Mouse (Mus musculus): ENCODE measurements at regions not wholly inside any gene's neighbourhood (a gene's known extent, or its start where the extent isn't known, plus 50 kb on each side); places are given as distances from the start of the nearest gene placed in this dataset.

DNA sequence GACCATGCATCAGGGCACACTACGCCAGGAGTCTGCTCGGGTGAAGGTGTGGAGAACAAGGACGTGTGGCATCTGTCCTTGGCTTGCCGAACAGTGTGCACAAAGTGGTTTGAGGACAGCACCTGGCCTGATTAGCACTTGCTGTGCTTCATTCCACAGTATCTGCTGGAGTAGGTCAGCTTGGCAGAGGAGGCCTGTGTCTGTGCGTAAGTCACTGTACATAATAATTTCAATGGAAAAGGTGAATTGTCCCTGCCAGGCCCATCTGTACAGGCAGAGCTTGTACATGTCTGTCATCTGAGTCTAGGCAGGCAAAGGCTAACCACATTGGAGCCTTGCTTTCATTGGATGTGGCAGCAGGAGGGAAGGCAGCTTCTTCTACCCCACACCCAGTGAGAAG, 979.5 kb upstream of the Car8 start:
- H3K36me3 ChIP-seq (replicated peaks): no peaks in the 10 kb centered on the region
- no peaks in the 10 kb centered on the region for H3K27me3 ChIP-seq (replicated peaks; ENCODE audit: low read depth, poor library complexity, severe bottlenecking)
- no peaks in the 10 kb centered on the region for H3K9me3 ChIP-seq
- no peak overlapping the region for H3K27ac ChIP-seq (replicated peaks)
- DNase-seq (ENCODE audit: low spot score): no peak
- WGBS: 92% methylated on average over 5 of the region's 5 CpGs
- H3K4me1 ChIP-seq: peaks cover 7% of the 10 kb centered on the region
- no peak overlapping the region for H3K4me3 ChIP-seq

DNA sequence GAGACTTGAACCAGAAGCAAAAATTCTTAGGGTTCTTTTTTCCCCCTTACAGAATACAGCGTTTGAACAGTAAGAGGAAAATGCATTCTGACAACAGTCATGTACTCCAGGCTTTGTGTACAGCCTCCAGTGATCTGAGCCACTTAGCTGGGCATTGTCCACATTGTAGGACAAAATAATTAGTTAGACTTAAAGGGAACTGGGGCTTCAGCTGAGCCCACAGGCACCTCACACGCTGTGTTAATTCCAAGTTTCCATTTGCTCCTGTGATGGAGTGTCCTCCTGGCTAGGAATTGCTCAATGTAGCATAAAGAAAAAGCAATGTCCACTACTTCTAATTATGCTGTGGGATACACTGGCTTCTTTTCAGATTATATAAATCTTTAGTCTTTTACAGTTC, 969.8 kb upstream of the Car8 start:
- H3K4me3 ChIP-seq: no peak overlapping the region
- H3K27me3 ChIP-seq (replicated peaks; ENCODE audit: low read depth, poor library complexity, severe bottlenecking): no peaks in the 10 kb centered on the region
- H3K36me3 ChIP-seq (replicated peaks): no peaks in the 10 kb centered on the region
- H3K4me1 ChIP-seq: no peaks in the 10 kb centered on the region
- WGBS: 65% methylated on average over 2 of the region's 2 CpGs
- no peak for DNase-seq (ENCODE audit: low spot score)
- H3K9me3 ChIP-seq: no peaks in the 10 kb centered on the region
- H3K27ac ChIP-seq (replicated peaks): no peak overlapping the region

DNA sequence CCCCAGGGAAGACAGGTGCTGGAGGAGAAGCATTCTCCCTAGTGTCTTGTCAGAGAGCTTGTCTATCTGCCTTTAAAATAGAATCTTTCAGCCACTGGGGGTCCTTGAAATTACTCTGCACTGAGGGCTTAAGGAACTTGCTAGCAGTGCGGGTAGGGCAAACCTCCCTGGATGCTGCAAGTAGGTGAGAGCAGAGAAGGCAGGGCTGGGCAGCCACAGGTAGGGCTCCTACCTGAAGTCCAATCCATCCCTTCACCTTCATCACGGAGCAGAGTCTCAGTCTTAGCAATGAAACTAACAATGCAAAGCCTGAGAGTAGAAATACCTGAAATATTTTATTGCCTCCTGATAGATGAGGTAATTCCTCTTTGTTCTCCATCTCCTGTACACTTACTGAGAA, 961.2 kb upstream of the Car8 start:
- Histone ChIP-seq H3K27me3 (replicated peaks; ENCODE audit: low read depth, poor library complexity, severe bottlenecking) (no peaks in the 10 kb centered on the region), H3K36me3 (replicated peaks) (no peaks in the 10 kb centered on the region), H3K4me1 (no peaks in the 10 kb centered on the region), H3K4me3 (no peak overlapping the region), H3K27ac (replicated peaks) (no peak overlapping the region), H3K9me3 (no peaks in the 10 kb centered on the region)
- WGBS: 74% methylated on average over 2 of the region's 2 CpGs
- DNase-seq (ENCODE audit: low spot score): no peak

- H3K27me3 ChIP-seq (replicated peaks; ENCODE audit: low read depth, poor library complexity, severe bottlenecking): no peaks in the 10 kb centered on the region
- H3K27ac ChIP-seq (replicated peaks): no peak overlapping the region
- H3K4me3 ChIP-seq: no peak overlapping the region
- WGBS: 62% methylated on average over 4 of the region's 4 CpGs
- H3K4me1 ChIP-seq: no peaks in the 10 kb centered on the region
- no peak for DNase-seq (ENCODE audit: low spot score)
- H3K9me3 ChIP-seq: no peaks in the 10 kb centered on the region
- H3K36me3 ChIP-seq (replicated peaks): no peaks in the 10 kb centered on the region
These were observed 957.6 kb upstream of the Car8 start for GRCm38 (mm10) chr4:9196435-9196834.

- Histone ChIP-seq H3K27me3 (replicated peaks; ENCODE audit: low read depth, poor library complexity, severe bottlenecking) (no peaks in the 10 kb centered on the region), H3K4me3 (no peak overlapping the region), H3K27ac (replicated peaks) (no peak overlapping the region), H3K4me1 (peaks cover 10% of the 10 kb centered on the region), H3K9me3 (no peaks in the 10 kb centered on the region), H3K36me3 (replicated peaks) (no peaks in the 10 kb centered on the region)
- DNase-seq (ENCODE audit: low spot score): no peak
- 74% methylated on average over 6 of the region's 6 CpGs for WGBS
These were observed 954.3 kb upstream of the Car8 start for GRCm38 (mm10) chr4:9193121-9193520.

- WGBS: 52% methylated on average over 14 of the region's 14 CpGs
- Histone ChIP-seq H3K27ac (replicated peaks) (peak overlapping the region; percentile 74), H3K36me3 (replicated peaks) (no peaks in the 10 kb centered on the region), H3K9me3 (no peaks in the 10 kb centered on the region), H3K4me1 (peaks cover 22% of the 10 kb centered on the region), H3K4me3 (peak overlapping the region; percentile 47), H3K27me3 (replicated peaks; ENCODE audit: low read depth, poor library complexity, severe bottlenecking) (no peaks in the 10 kb centered on the region)
- peak; percentile 17 for DNase-seq (ENCODE audit: low spot score)
These were observed 946.5 kb upstream of the Car8 start for GRCm38 (mm10) chr4:9185156-9185875.

- Histone ChIP-seq H3K4me3 (peak overlapping the region; percentile 47), H3K36me3 (replicated peaks) (no peaks in the 10 kb centered on the region), H3K9me3 (no peaks in the 10 kb centered on the region), H3K27ac (replicated peaks) (peak overlapping the region; percentile 74), H3K27me3 (replicated peaks; ENCODE audit: low read depth, poor library complexity, severe bottlenecking) (no peaks in the 10 kb centered on the region), H3K4me1 (peaks cover 18% of the 10 kb centered on the region)
- 1% methylated on average over 12 of the region's 12 CpGs for WGBS
- peak; percentile 70 for DNase-seq (ENCODE audit: low spot score)
These were observed 945.7 kb upstream of the Car8 start for GRCm38 (mm10) chr4:9184451-9185121.

DNA sequence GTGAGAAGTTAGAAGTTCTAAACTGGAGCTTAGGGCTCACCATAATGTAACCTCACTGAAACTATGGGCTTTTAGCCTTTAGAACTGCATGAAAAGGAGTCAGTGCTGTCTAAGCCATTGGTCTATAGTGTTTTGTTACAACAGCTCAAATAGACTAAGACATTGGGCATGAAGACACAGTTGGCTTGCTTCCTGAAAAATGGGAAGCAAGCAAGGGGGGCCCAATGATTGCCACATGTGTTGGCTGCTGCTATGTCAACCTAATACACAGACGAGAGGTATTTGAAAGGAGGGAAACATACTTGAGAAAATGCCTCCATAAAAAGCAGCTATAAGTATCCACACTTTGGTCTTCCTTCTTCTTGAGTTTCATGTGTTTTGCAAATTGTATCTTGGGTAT, 935.5 kb upstream of the Car8 start:
- no peaks in the 10 kb centered on the region for H3K36me3 ChIP-seq (replicated peaks)
- no peak overlapping the region for H3K27ac ChIP-seq (replicated peaks)
- H3K27me3 ChIP-seq (replicated peaks; ENCODE audit: low read depth, poor library complexity, severe bottlenecking): no peaks in the 10 kb centered on the region
- no peak overlapping the region for H3K4me3 ChIP-seq
- H3K9me3 ChIP-seq: no peaks in the 10 kb centered on the region
- no peaks in the 10 kb centered on the region for H3K4me1 ChIP-seq
- no peak for DNase-seq (ENCODE audit: low spot score)
- WGBS: 79% methylated on average over 1 of the region's 1 CpGs

DNA sequence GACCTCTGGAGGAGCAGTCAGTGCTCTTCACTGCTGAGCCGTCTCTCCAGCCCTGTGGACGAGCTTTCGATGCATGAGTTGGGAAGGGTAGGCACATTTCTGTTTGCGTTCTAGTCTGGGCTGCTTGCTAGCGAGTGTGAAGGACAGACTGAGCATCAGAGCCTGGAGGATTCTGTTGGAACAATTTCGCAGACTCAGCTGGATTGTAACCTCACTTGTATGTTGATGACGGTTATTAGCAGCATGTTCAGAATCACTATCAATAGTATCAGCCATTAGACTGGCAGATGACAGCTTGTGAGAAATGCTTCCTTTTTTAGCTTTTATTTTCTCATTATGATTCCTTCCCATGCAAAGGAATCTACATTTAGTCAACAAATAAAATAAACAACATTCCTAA, 923.5 kb upstream of the Car8 start:
- Histone ChIP-seq H3K36me3 (replicated peaks) (no peaks in the 10 kb centered on the region), H3K4me3 (no peak overlapping the region), H3K9me3 (no peaks in the 10 kb centered on the region), H3K27me3 (replicated peaks; ENCODE audit: low read depth, poor library complexity, severe bottlenecking) (no peaks in the 10 kb centered on the region), H3K27ac (replicated peaks) (no peak overlapping the region), H3K4me1 (peaks cover 9% of the 10 kb centered on the region; the same call in 1 of the 2 replicates)
- DNase-seq (ENCODE audit: low spot score): no peak
- 86% methylated on average over 7 of the region's 7 CpGs for WGBS

DNA sequence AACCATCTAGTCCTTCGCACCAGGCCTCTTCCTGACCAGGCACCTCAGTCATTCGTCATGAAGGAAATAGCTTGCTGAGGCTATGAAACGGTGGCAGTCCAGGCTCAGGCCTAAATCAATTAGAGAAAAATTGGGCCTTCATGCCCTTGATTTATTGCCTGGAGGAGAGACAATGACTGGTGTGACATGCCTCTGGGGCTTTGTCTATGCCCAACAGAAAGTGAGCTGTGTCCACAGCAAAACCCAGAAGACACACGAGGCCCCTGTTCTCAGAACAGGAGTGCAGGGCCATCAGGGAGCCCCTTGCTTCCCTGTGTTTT, 922.9 kb upstream of the Car8 start:
- Histone ChIP-seq H3K4me3 (no peak overlapping the region), H3K4me1 (peaks cover 9% of the 10 kb centered on the region; the same call in 1 of the 2 replicates), H3K27me3 (replicated peaks; ENCODE audit: low read depth, poor library complexity, severe bottlenecking) (no peaks in the 10 kb centered on the region), H3K36me3 (replicated peaks) (no peaks in the 10 kb centered on the region), H3K27ac (replicated peaks) (peak overlapping the region; percentile 40; the same call in 1 of the 2 replicates), H3K9me3 (no peaks in the 10 kb centered on the region)
- no peak for DNase-seq (ENCODE audit: low spot score)
- 48% methylated on average over 4 of the region's 4 CpGs for WGBS

- no peak for DNase-seq (ENCODE audit: low spot score)
- Histone ChIP-seq H3K4me1 (peaks cover 9% of the 10 kb centered on the region; the same call in 1 of the 2 replicates), H3K27ac (replicated peaks) (peak overlapping the region; percentile 40; the same call in 1 of the 2 replicates), H3K36me3 (replicated peaks) (no peaks in the 10 kb centered on the region), H3K27me3 (replicated peaks; ENCODE audit: low read depth, poor library complexity, severe bottlenecking) (no peaks in the 10 kb centered on the region), H3K9me3 (no peaks in the 10 kb centered on the region), H3K4me3 (no peak overlapping the region)
- 68% methylated on average over 11 of the region's 11 CpGs for WGBS
These were observed 922.4 kb upstream of the Car8 start for GRCm38 (mm10) chr4:9161068-9161813.

DNA sequence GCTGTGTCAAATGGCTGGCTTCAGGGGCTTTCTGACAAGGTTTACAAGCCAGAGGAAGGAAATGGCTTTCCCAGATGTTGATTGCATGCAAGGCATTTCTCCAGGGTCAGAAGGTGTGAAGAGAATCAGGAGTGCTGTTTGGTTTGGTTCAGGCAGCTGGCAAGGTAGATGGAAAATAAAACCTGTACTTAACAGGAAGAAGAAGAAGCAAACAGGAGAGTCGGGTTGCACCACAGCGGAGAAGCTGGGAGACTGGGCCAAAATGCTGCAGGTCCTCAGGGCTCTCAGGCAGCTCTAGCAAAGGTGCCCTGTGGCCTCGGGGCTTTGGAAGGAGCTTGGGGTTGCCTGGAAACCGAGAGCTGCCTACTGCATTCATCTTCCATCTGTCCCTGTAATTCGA, 908.9 kb upstream of the Car8 start:
- Histone ChIP-seq H3K4me3 (no peak overlapping the region), H3K27me3 (replicated peaks; ENCODE audit: low read depth, poor library complexity, severe bottlenecking) (no peaks in the 10 kb centered on the region), H3K36me3 (replicated peaks) (no peaks in the 10 kb centered on the region), H3K27ac (replicated peaks) (no peak overlapping the region), H3K9me3 (peaks cover 2% of the 10 kb centered on the region; the same call in 1 of the 2 replicates), H3K4me1 (peaks cover 12% of the 10 kb centered on the region)
- 45% methylated on average over 5 of the region's 5 CpGs for WGBS
- peak; percentile 30 for DNase-seq (ENCODE audit: low spot score)
